ENCODE assay signal across 17 mouse cellular contexts in the genomic region with DNA sequence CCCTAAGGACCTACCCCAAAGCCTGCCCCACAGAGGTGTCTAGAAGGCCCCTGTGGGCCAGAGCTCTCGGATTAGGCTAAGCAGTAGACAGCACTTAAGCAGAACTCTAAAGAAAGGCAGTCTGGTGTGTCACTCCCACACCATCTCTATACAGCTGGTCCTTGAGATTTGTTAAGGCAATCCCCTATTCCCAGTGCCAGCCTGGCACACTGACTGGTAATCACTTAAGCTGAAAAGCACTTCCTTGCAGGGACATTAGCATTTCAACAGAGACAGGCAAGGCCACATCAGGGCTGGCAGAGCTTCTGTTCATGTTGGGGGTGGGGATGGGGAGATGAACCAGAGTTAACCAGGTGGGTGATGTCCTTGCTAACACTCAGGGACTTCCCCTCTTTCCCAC. TPM values are rescaled to one million over a fixed set of nuclear protein-coding genes. Genes with fewer than 3 reads are reported as not detected.
A peak's percentile ranks its signal among the peaks of the same experiment; 100 is the strongest.
DNase-seq lines count a peak whose midpoint lies in the region; ATAC-seq and TF ChIP-seq lines count a peak whose summit lies in the region.
"Had no signal": no experiment of that assay in that cellular context is flagged by ENCODE, and none has a peak within 500 bp of the region (broad histone marks: within the 10 kb centered on the region; RNA-seq: fewer than 3 reads in every experiment).

No protein-coding gene starts in this region.

- no peak overlapping the region for H3K27ac ChIP-seq in hindbrain, postnatal 0 days
- no peak overlapping the region for H3K27ac ChIP-seq in hindbrain, embryonic 14.5 days
- no peak overlapping the region for H3K27ac ChIP-seq in midbrain, embryonic 15.5 days
- H3K27ac ChIP-seq in midbrain, embryonic 16.5 days (ENCODE audit: low read length), result no peak overlapping the region
- H3K27ac ChIP-seq in forebrain, embryonic 16.5 days (ENCODE audit: low read length), result no peak overlapping the region
- no peak overlapping the region for H3K27ac ChIP-seq in midbrain, postnatal 0 days (ENCODE audit: low read depth, low read length)
- H3K27ac ChIP-seq: embryonic facial prominence, embryonic 12.5 days; limb, embryonic 13.5 days; liver, embryonic 15.5 days; neural tube, embryonic 13.5 days had no signal

- H3K27me3 ChIP-seq in hindbrain, postnatal 0 days (ENCODE audit: insufficient read depth, low read length), result no peaks in the 10 kb centered on the region
- H3K27me3 ChIP-seq in hindbrain, embryonic 14.5 days (ENCODE audit: control insufficient read depth, insufficient read depth, low read length), result peaks cover 37% of the 10 kb centered on the region
- peaks cover 15% of the 10 kb centered on the region for H3K27me3 ChIP-seq in midbrain, embryonic 15.5 days (replicated peaks)
- H3K27me3 ChIP-seq in midbrain, embryonic 16.5 days (ENCODE audit: control insufficient read depth, insufficient read depth, low read depth, low read length), result peaks cover 16% of the 10 kb centered on the region
- H3K27me3 ChIP-seq in forebrain, embryonic 16.5 days (replicated peaks; ENCODE audit: control insufficient read depth, insufficient read depth, low read length), result peaks cover 20% of the 10 kb centered on the region
- H3K27me3 ChIP-seq in midbrain, postnatal 0 days (ENCODE audit: insufficient read depth, low read length), result peaks cover 8% of the 10 kb centered on the region

- H3K9ac ChIP-seq in hindbrain, postnatal 0 days (replicated peaks; ENCODE audit: low read length), result no peak overlapping the region
- H3K9ac ChIP-seq in hindbrain, embryonic 14.5 days, result no peak overlapping the region
- no peak overlapping the region for H3K9ac ChIP-seq in midbrain, embryonic 15.5 days
- no peak overlapping the region for H3K9ac ChIP-seq in midbrain, embryonic 16.5 days (ENCODE audit: low read depth, low read length)
- H3K9ac ChIP-seq in forebrain, embryonic 16.5 days (replicated peaks; ENCODE audit: low read depth, low read length), result no peak overlapping the region
- H3K9ac ChIP-seq in midbrain, postnatal 0 days (replicated peaks; ENCODE audit: low read length, poor library complexity, severe bottlenecking), result no peak overlapping the region
- H3K9ac ChIP-seq: embryonic facial prominence, embryonic 12.5 days; limb, embryonic 13.5 days; liver, embryonic 15.5 days; neural tube, embryonic 13.5 days had no signal

- H3K4me1 ChIP-seq in hindbrain, postnatal 0 days (ENCODE audit: insufficient read depth, low read length), result 0 out of 2 replicates have a peak, but pooled peaks cover 5% of the 10 kb centered on the region
- peaks cover 10% of the 10 kb centered on the region; the same call in 1 of the 2 replicates for H3K4me1 ChIP-seq in hindbrain, embryonic 14.5 days (replicated peaks; ENCODE audit: control insufficient read depth, insufficient read depth, low read length)
- H3K4me1 ChIP-seq in midbrain, embryonic 15.5 days, result peaks cover 12% of the 10 kb centered on the region; the same call in 1 of the 2 replicates
- peaks cover 14% of the 10 kb centered on the region; the same call in 1 of the 2 replicates for H3K4me1 ChIP-seq in midbrain, embryonic 16.5 days (ENCODE audit: control insufficient read depth, insufficient read depth, low read length)
- H3K4me1 ChIP-seq in forebrain, embryonic 16.5 days (replicated peaks; ENCODE audit: control insufficient read depth, insufficient read depth, low read length), result peaks cover 17% of the 10 kb centered on the region
- peaks cover 9% of the 10 kb centered on the region for H3K4me1 ChIP-seq in midbrain, postnatal 0 days (ENCODE audit: insufficient read depth, low read length)

- peak; percentile 27 for DNase-seq in hindbrain, postnatal 0 days (ENCODE audit: low spot score)
- DNase-seq in hindbrain, embryonic 14.5 days (ENCODE audit: low spot score), result no peak
- DNase-seq in midbrain, postnatal 0 days (ENCODE audit: low spot score), result peak; percentile 24
- DNase-seq in ovary, adult 18-20 months (ENCODE audit: low spot score), result no peak
- DNase-seq in urinary bladder, postnatal 25 days (ENCODE audit: low spot score), result no peak
- DNase-seq: cerebellum, adult 11-12 months; gastrocnemius, postnatal 14 days; lung, postnatal 14 days; thymus, postnatal 4 days had no signal

- no peaks in the 10 kb centered on the region for H3K36me3 ChIP-seq in hindbrain, postnatal 0 days (ENCODE audit: insufficient read depth, low read length)
- no peaks in the 10 kb centered on the region for H3K36me3 ChIP-seq in hindbrain, embryonic 14.5 days (replicated peaks; ENCODE audit: control insufficient read depth, insufficient read depth)
- H3K36me3 ChIP-seq in midbrain, embryonic 15.5 days (replicated peaks), result no peaks in the 10 kb centered on the region
- no peaks in the 10 kb centered on the region for H3K36me3 ChIP-seq in midbrain, embryonic 16.5 days (ENCODE audit: control insufficient read depth, insufficient read depth, low read length)
- no peaks in the 10 kb centered on the region for H3K36me3 ChIP-seq in forebrain, embryonic 16.5 days (ENCODE audit: control insufficient read depth, insufficient read depth)
- no peaks in the 10 kb centered on the region for H3K36me3 ChIP-seq in midbrain, postnatal 0 days (ENCODE audit: insufficient read depth, low read length)
- H3K36me3 ChIP-seq: embryonic facial prominence, embryonic 12.5 days; limb, embryonic 13.5 days; liver, embryonic 15.5 days; neural tube, embryonic 13.5 days had no signal

- 46% methylated on average over 1 of the region's 1 CpGs for WGBS in hindbrain, postnatal 0 days
- 39% methylated on average over 1 of the region's 1 CpGs for WGBS in hindbrain, embryonic 14.5 days
- WGBS in midbrain, embryonic 15.5 days, result 17% methylated on average over 1 of the region's 1 CpGs
- 33% methylated on average over 1 of the region's 1 CpGs for WGBS in midbrain, embryonic 16.5 days
- WGBS in forebrain, embryonic 16.5 days, result 19% methylated on average over 1 of the region's 1 CpGs
- 28% methylated on average over 1 of the region's 1 CpGs for WGBS in midbrain, postnatal 0 days

- H3K4me2 ChIP-seq in hindbrain, postnatal 0 days (ENCODE audit: low read depth, low read length), result no peak overlapping the region
- no peak overlapping the region for H3K4me2 ChIP-seq in hindbrain, embryonic 14.5 days (replicated peaks)
- no peak overlapping the region for H3K4me2 ChIP-seq in midbrain, embryonic 15.5 days
- no peak overlapping the region for H3K4me2 ChIP-seq in midbrain, embryonic 16.5 days (ENCODE audit: low read length)
- no peak overlapping the region for H3K4me2 ChIP-seq in forebrain, embryonic 16.5 days (ENCODE audit: low read length)
- H3K4me2 ChIP-seq in midbrain, postnatal 0 days (ENCODE audit: low read depth, low read length, poor library complexity, severe bottlenecking), result no peak overlapping the region
- H3K4me2 ChIP-seq: embryonic facial prominence, embryonic 12.5 days; limb, embryonic 13.5 days; liver, embryonic 15.5 days; neural tube, embryonic 13.5 days had no signal

- H3K9me3 ChIP-seq in hindbrain, postnatal 0 days (ENCODE audit: low read length), result no peaks in the 10 kb centered on the region
- H3K9me3 ChIP-seq in hindbrain, embryonic 14.5 days (ENCODE audit: control insufficient read depth, low read length), result no peaks in the 10 kb centered on the region
- no peaks in the 10 kb centered on the region for H3K9me3 ChIP-seq in midbrain, embryonic 15.5 days
- H3K9me3 ChIP-seq in midbrain, embryonic 16.5 days (replicated peaks; ENCODE audit: control insufficient read depth, low read length, poor library complexity, severe bottlenecking), result no peaks in the 10 kb centered on the region
- no peaks in the 10 kb centered on the region for H3K9me3 ChIP-seq in forebrain, embryonic 16.5 days (ENCODE audit: control insufficient read depth, low read length)
- no peaks in the 10 kb centered on the region for H3K9me3 ChIP-seq in midbrain, postnatal 0 days (ENCODE audit: low read length)
- H3K9me3 ChIP-seq: embryonic facial prominence, embryonic 12.5 days; limb, embryonic 13.5 days; liver, embryonic 15.5 days; neural tube, embryonic 13.5 days had no signal

- no peak for ATAC-seq in hindbrain, postnatal 0 days
- no peak for ATAC-seq in hindbrain, embryonic 14.5 days (ENCODE audit: low FRiP score)
- 0 out of 2 replicates have a peak, but pooled peaks have one; percentile 24 for ATAC-seq in midbrain, embryonic 15.5 days (replicated peaks)
- no peak for ATAC-seq in midbrain, embryonic 16.5 days
- peak; percentile 51 for ATAC-seq in forebrain, embryonic 16.5 days
- no peak for ATAC-seq in midbrain, postnatal 0 days (ENCODE audit: low FRiP score)
- ATAC-seq: CD4-positive, CD25-positive, alpha-beta regulatory T cell, adult 4 months had no signal

- TF ChIP-seq CTCF in hindbrain, postnatal 0 days (IDR thresholded peaks at IDR 0.05; ENCODE audit: low read depth), result no peak
- TF ChIP-seq CTCF in midbrain, postnatal 0 days (IDR thresholded peaks at IDR 0.05), result no peak

- no peak overlapping the region for H3K4me3 ChIP-seq in hindbrain, postnatal 0 days (ENCODE audit: low read length)
- no peak overlapping the region for H3K4me3 ChIP-seq in hindbrain, embryonic 14.5 days (replicated peaks; ENCODE audit: low read length)
- no peak overlapping the region for H3K4me3 ChIP-seq in midbrain, embryonic 15.5 days
- H3K4me3 ChIP-seq in midbrain, embryonic 16.5 days (ENCODE audit: low read depth, low read length), result no peak overlapping the region
- no peak overlapping the region for H3K4me3 ChIP-seq in forebrain, embryonic 16.5 days (replicated peaks; ENCODE audit: low read length)
- H3K4me3 ChIP-seq in midbrain, postnatal 0 days (ENCODE audit: low read depth, low read length), result no peak overlapping the region
- H3K4me3 ChIP-seq: embryonic facial prominence, embryonic 12.5 days; limb, embryonic 13.5 days; liver, embryonic 15.5 days; neural tube, embryonic 13.5 days had no signal

RNA-seq across cellular contexts. Expression of gene Mfsd4a, which starts 2.9 kb away (rescaled TPM):
- total RNA-seq in hindbrain, postnatal 0 days (2014; rRNA removed), result 5.8 and 10.2 TPM in 2 replicates
- 8.4 and 9.1 TPM in 2 replicates for polyA plus RNA-seq in hindbrain, postnatal 0 days (2015; fragmentation: Nextera tagmentation; extraction: Ambion mirVana)
- polyA plus RNA-seq in hindbrain, embryonic 14.5 days (2014; fragmentation: Nextera tagmentation; extraction: Ambion mirVana), result 9.7 and 10.4 TPM in 2 replicates
- polyA plus RNA-seq in midbrain, embryonic 15.5 days (2015; fragmentation: Nextera tagmentation; extraction: Ambion mirVana), result 7.8 and 8.5 TPM in 2 replicates
- 7.7 and 10.4 TPM in 2 replicates for polyA plus RNA-seq in midbrain, embryonic 16.5 days (2015; fragmentation: Nextera tagmentation; extraction: Ambion mirVana)
- polyA plus RNA-seq in forebrain, embryonic 16.5 days (2015; fragmentation: Nextera tagmentation; extraction: Ambion mirVana), result 10.9 and 11.2 TPM in 2 replicates
- total RNA-seq in midbrain, postnatal 0 days (2014; rRNA removed), result 4.6 and 9.2 TPM in 2 replicates
- polyA plus RNA-seq in midbrain, postnatal 0 days (2015; fragmentation: Nextera tagmentation; extraction: Ambion mirVana), result 9.0 and 9.9 TPM in 2 replicates

RNA-seq across cellular contexts. Expression of gene Elk4, which starts 57.6 kb away (rescaled TPM):
- total RNA-seq in hindbrain, postnatal 0 days (2014; rRNA removed), result 18.8 and 22.4 TPM in 2 replicates
- 8.0 and 8.2 TPM in 2 replicates for polyA plus RNA-seq in hindbrain, postnatal 0 days (2015; fragmentation: Nextera tagmentation; extraction: Ambion mirVana)
- 13.1 and 14.1 TPM in 2 replicates for polyA plus RNA-seq in hindbrain, embryonic 14.5 days (2014; fragmentation: Nextera tagmentation; extraction: Ambion mirVana)
- 12.7 and 13.1 TPM in 2 replicates for polyA plus RNA-seq in midbrain, embryonic 15.5 days (2015; fragmentation: Nextera tagmentation; extraction: Ambion mirVana)
- 8.1 and 8.7 TPM in 2 replicates for polyA plus RNA-seq in midbrain, embryonic 16.5 days (2015; fragmentation: Nextera tagmentation; extraction: Ambion mirVana)
- polyA plus RNA-seq in forebrain, embryonic 16.5 days (2015; fragmentation: Nextera tagmentation; extraction: Ambion mirVana), result 12.5 and 13.5 TPM in 2 replicates
- total RNA-seq in midbrain, postnatal 0 days (2014; rRNA removed), result 17.6 and 23.4 TPM in 2 replicates
- 6.0 and 8.1 TPM in 2 replicates for polyA plus RNA-seq in midbrain, postnatal 0 days (2015; fragmentation: Nextera tagmentation; extraction: Ambion mirVana)

Comparison
In these comparisons a context has a peak if more than half of its experiments do, and no peak if none do; other contexts are left out.
1. ATAC-seq: peak in midbrain, embryonic 15.5 days (single experiment) and forebrain, embryonic 16.5 days (single experiment); none in hindbrain, postnatal 0 days (single experiment), hindbrain, embryonic 14.5 days (single experiment), midbrain, embryonic 16.5 days (single experiment) and midbrain, postnatal 0 days (single experiment).
2. DNase-seq: peak in hindbrain, postnatal 0 days (single experiment) and midbrain, postnatal 0 days (single experiment); none in hindbrain, embryonic 14.5 days (single experiment), ovary, adult 18-20 months (single experiment) and urinary bladder, postnatal 25 days (single experiment).